Mouse (Mus musculus): Measurements from ENCODE around the gene Enoph1. TPM values are rescaled to one million over a fixed set of nuclear protein-coding genes. Genes with fewer than 3 reads are reported as not detected.

Enoph1 gene
- polyA plus RNA-seq, 1 experiment from 2014 or later: 27.9 TPM

GRCm38 (mm10) chr5:100079040-100079930, 39.5 kb downstream of the Enoph1 start:
- Histone ChIP-seq H3K27me3 (replicated peaks; ENCODE audit: insufficient read depth, low read length) (no peaks in the 10 kb centered on the region), H3K36me3 (ENCODE audit: insufficient read depth, low read length) (no peaks in the 10 kb centered on the region), H3K9me3 (ENCODE audit: low read length) (no peaks in the 10 kb centered on the region), H3K4me2 (replicated peaks; ENCODE audit: low read depth, low read length) (peak overlapping the region; percentile 50), H3K27ac (ENCODE audit: low read length) (no peak overlapping the region), H3K4me1 (ENCODE audit: insufficient read depth, low read depth, low read length) (no peaks in the 10 kb centered on the region), H3K9ac (replicated peaks; ENCODE audit: low read depth) (no peak overlapping the region), H3K4me3 (ENCODE audit: low read depth, low read length) (peak overlapping the region; percentile 15; the same call in 1 of the 2 replicates)
- TF ChIP-seq CTCF (IDR thresholded peaks at IDR 0.05) (no peak), EP300 (IDR thresholded peaks at IDR 0.05) (no peak)
- DNase-seq (ENCODE audit: low spot score) (peak; percentile 33), ATAC-seq (peak; percentile 26)
- 25% methylated on average over 36 of the region's 36 CpGs for WGBS

- Histone ChIP-seq H3K9ac (replicated peaks; ENCODE audit: low read depth) (no peak overlapping the region), H3K4me1 (ENCODE audit: insufficient read depth, low read depth, low read length) (no peaks in the 10 kb centered on the region), H3K27me3 (replicated peaks; ENCODE audit: insufficient read depth, low read length) (no peaks in the 10 kb centered on the region), H3K27ac (ENCODE audit: low read length) (no peak overlapping the region), H3K36me3 (ENCODE audit: insufficient read depth, low read length) (no peaks in the 10 kb centered on the region), H3K9me3 (ENCODE audit: low read length) (no peaks in the 10 kb centered on the region), H3K4me3 (ENCODE audit: low read depth, low read length) (no peak overlapping the region), H3K4me2 (replicated peaks; ENCODE audit: low read depth, low read length) (no peak overlapping the region; the same call in 1 of the 2 replicates)
- 75% methylated on average over 8 of the region's 8 CpGs for WGBS
- no peak for TF ChIP-seq CTCF (IDR thresholded peaks at IDR 0.05)
- no peak for TF ChIP-seq EP300 (IDR thresholded peaks at IDR 0.05)
- ATAC-seq (no peak), DNase-seq (ENCODE audit: low spot score) (no peak)
These were observed 40.1 kb downstream of the Enoph1 start for GRCm38 (mm10) chr5:100079931-100080275.

- Histone ChIP-seq H3K9me3 (ENCODE audit: low read length) (no peaks in the 10 kb centered on the region), H3K27me3 (replicated peaks; ENCODE audit: insufficient read depth, low read length) (no peaks in the 10 kb centered on the region), H3K4me3 (ENCODE audit: low read depth, low read length) (no peak overlapping the region), H3K36me3 (ENCODE audit: insufficient read depth, low read length) (no peaks in the 10 kb centered on the region), H3K4me1 (ENCODE audit: insufficient read depth, low read depth, low read length) (no peaks in the 10 kb centered on the region), H3K4me2 (replicated peaks; ENCODE audit: low read depth, low read length) (no peak overlapping the region), H3K9ac (replicated peaks; ENCODE audit: low read depth) (no peak overlapping the region), H3K27ac (ENCODE audit: low read length) (no peak overlapping the region)
- WGBS: 71% methylated on average over 4 of the region's 4 CpGs
- TF ChIP-seq CTCF (IDR thresholded peaks at IDR 0.05) (no peak), EP300 (IDR thresholded peaks at IDR 0.05) (no peak)
- DNase-seq (ENCODE audit: low spot score) (no peak), ATAC-seq (no peak)
These were observed 42.2 kb downstream of the Enoph1 start for GRCm38 (mm10) chr5:100082006-100082405.

- Histone ChIP-seq H3K4me3 (ENCODE audit: low read depth, low read length) (no peak overlapping the region), H3K27ac (ENCODE audit: low read length) (no peak overlapping the region), H3K9me3 (ENCODE audit: low read length) (no peaks in the 10 kb centered on the region), H3K4me1 (ENCODE audit: insufficient read depth, low read depth, low read length) (no peaks in the 10 kb centered on the region), H3K4me2 (replicated peaks; ENCODE audit: low read depth, low read length) (no peak overlapping the region), H3K36me3 (ENCODE audit: insufficient read depth, low read length) (no peaks in the 10 kb centered on the region), H3K27me3 (replicated peaks; ENCODE audit: insufficient read depth, low read length) (no peaks in the 10 kb centered on the region), H3K9ac (replicated peaks; ENCODE audit: low read depth) (no peak overlapping the region)
- DNase-seq (ENCODE audit: low spot score) (peak; percentile 18), ATAC-seq (no peak)
- WGBS: 48% methylated on average over 12 of the region's 12 CpGs
- TF ChIP-seq EP300 (IDR thresholded peaks at IDR 0.05) (no peak), CTCF (IDR thresholded peaks at IDR 0.05) (no peak)
These were observed 44.3 kb downstream of the Enoph1 start for GRCm38 (mm10) chr5:100083953-100084562.

GRCm38 (mm10) chr5:100085097-100085496, 45.3 kb downstream of the Enoph1 start:
- Histone ChIP-seq H3K4me2 (replicated peaks; ENCODE audit: low read depth, low read length) (no peak overlapping the region), H3K36me3 (ENCODE audit: insufficient read depth, low read length) (no peaks in the 10 kb centered on the region), H3K27me3 (replicated peaks; ENCODE audit: insufficient read depth, low read length) (no peaks in the 10 kb centered on the region), H3K9ac (replicated peaks; ENCODE audit: low read depth) (no peak overlapping the region), H3K4me3 (ENCODE audit: low read depth, low read length) (no peak overlapping the region), H3K27ac (ENCODE audit: low read length) (no peak overlapping the region), H3K9me3 (ENCODE audit: low read length) (no peaks in the 10 kb centered on the region), H3K4me1 (ENCODE audit: insufficient read depth, low read depth, low read length) (no peaks in the 10 kb centered on the region)
- ATAC-seq (no peak), DNase-seq (ENCODE audit: low spot score) (no peak)
- 29% methylated on average over 8 of the region's 8 CpGs for WGBS
- TF ChIP-seq CTCF (IDR thresholded peaks at IDR 0.05) (no peak), EP300 (IDR thresholded peaks at IDR 0.05) (no peak)

- no peak for ATAC-seq
These were observed 50.9 kb downstream of the Enoph1 start for GRCm38 (mm10) chr5:100090515-100091262.

More at GRCm38 (mm10) chr5:100090515-100091262, 50.9 kb downstream of the Enoph1 start:
- WGBS: 38% methylated on average over 12 of the region's 12 CpGs
- Histone ChIP-seq H3K27ac (ENCODE audit: low read length) (no peak overlapping the region), H3K36me3 (ENCODE audit: insufficient read depth, low read length) (no peaks in the 10 kb centered on the region), H3K4me1 (ENCODE audit: insufficient read depth, low read depth, low read length) (no peaks in the 10 kb centered on the region), H3K4me2 (replicated peaks; ENCODE audit: low read depth, low read length) (no peak overlapping the region), H3K27me3 (replicated peaks; ENCODE audit: insufficient read depth, low read length) (no peaks in the 10 kb centered on the region), H3K9ac (replicated peaks; ENCODE audit: low read depth) (no peak overlapping the region), H3K4me3 (ENCODE audit: low read depth, low read length) (no peak overlapping the region), H3K9me3 (ENCODE audit: low read length) (no peaks in the 10 kb centered on the region)
- TF ChIP-seq CTCF (IDR thresholded peaks at IDR 0.05) (no peak), EP300 (IDR thresholded peaks at IDR 0.05) (no peak)
- no peak for DNase-seq (ENCODE audit: low spot score)
